Mouse (Mus musculus) embryonic facial prominence, embryonic 12.5 days (tissue): Measurements from ENCODE around the gene Dnaaf1. TPM values are rescaled to one million over a fixed set of nuclear protein-coding genes. Genes with fewer than 3 reads are reported as not detected.

Experiments
- ATAC-seq: fragments of 200-750 bp; cut with Nextera tagmentation; 2 replicates; pipeline ENCODE4 v1.8.0; 2017; ENCODE audit not compliant: insufficient number of reproducible peaks, insufficient read depth, low FRiP score, low TSS enrichment
- H3K27ac ChIP-seq: fragments of 300-500 bp; sonication (generic); 2 replicates; pipeline ENCODE4 v1.5.1; 2016; ENCODE audit warnings: mild to moderate bottlenecking
- H3K27me3 ChIP-seq: fragments of 300-500 bp; sonication (generic); 2 replicates; pipeline ENCODE4 v1.6.1; 2016; ENCODE audit warnings: mild to moderate bottlenecking, moderate library complexity
- H3K36me3 ChIP-seq: fragments of 300-500 bp; sonication (generic); 2 replicates; pipeline ENCODE4 v1.6.1; 2016; ENCODE audit warnings: mild to moderate bottlenecking
- H3K4me1 ChIP-seq: fragments of 300-500 bp; sonication (generic); 2 replicates; pipeline ENCODE4 v1.6.1; 2016
- H3K4me2 ChIP-seq: fragments of 300-500 bp; sonication (generic); replicated peaks from 2 replicates; pipeline ENCODE4 v1.6.1; 2016; ENCODE audit warnings: mild to moderate bottlenecking, moderate library complexity
- H3K4me3 ChIP-seq: fragments of 300-500 bp; sonication (generic); 2 replicates; pipeline ENCODE4 v1.5.1; 2016; ENCODE audit warnings: mild to moderate bottlenecking
- H3K9ac ChIP-seq: fragments of 300-500 bp; sonication (generic); 2 replicates; pipeline ENCODE4 v1.6.1; 2016; ENCODE audit warnings: mild to moderate bottlenecking, moderate library complexity
- H3K9me3 ChIP-seq: fragments of 300-500 bp; sonication (generic); 2 replicates; pipeline ENCODE4 v1.6.1; 2016; ENCODE audit warnings: mild to moderate bottlenecking, moderate library complexity
- WGBS: fragments of 180-500 bp; shearing (Covaris S2); methylation state at CpG from one replicate; pipeline ENCODE4 v1.1.7; 2016; 5-methylcytosine and 5-hydroxymethylcytosine counted together
- polyA plus RNA-seq: library from polyadenylated mRNA; unstranded; fragments of >200 nt; fragmentation: Nextera tagmentation; extraction: Ambion mirVana; gene quantifications from 2 replicates; pipeline ENCODE4 v1.2.1, GENCODE M21; 2016

Gene Dnaaf1
- polyA plus RNA-seq, 1 experiment from 2014 or later = 0.09 TPM

DNA sequence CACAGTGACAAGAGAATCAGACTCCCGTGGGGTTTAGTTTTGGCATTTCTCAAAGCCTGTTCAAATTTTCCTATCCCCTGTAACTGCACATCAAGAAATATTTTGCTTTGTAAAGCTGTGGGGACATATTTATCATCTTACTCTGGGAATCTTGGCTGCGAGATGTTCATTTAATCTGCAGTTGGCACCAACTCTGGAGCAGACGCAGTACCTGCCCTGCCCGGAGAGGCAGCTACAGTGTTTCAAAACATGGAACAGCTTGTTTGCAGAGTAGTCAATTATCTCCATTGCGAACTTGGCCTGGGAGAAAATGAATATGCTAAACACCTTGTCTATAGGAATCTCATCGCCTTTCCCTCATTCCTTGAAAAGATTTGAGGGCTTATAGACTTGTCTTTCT is 63.2 kb downstream of the Dnaaf1 start:
- Histone ChIP-seq H3K27me3 (peaks cover 14% of the 10 kb centered on the region), H3K4me1 (peaks cover 13% of the 10 kb centered on the region), H3K36me3 (no peaks in the 10 kb centered on the region), H3K4me3 (no peak overlapping the region), H3K9me3 (no peaks in the 10 kb centered on the region), H3K27ac (no peak overlapping the region), H3K4me2 (no peak overlapping the region), H3K9ac (no peak overlapping the region)
- 77% methylated on average over 6 of the region's 6 CpGs for WGBS
- no peak for ATAC-seq

DNA sequence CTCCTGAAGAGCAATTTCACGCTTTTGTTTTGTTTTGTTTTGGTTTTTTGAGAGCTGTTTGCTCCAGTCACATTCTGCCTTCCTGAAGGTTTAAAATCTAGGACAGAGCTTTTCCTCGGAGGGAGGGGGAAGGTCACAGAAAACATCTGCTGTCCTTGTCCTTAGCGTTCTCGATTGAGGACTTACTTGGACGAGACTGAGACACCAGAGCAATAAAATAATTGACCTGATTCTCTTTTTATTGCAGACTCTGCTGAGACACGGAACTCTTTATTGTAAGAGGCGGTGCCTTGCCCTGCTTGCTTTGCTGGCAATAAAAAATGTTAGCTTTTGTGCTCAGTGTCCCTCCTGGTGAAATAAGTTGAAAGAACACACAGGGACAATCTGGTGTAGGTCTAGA is 64.8 kb downstream of the Dnaaf1 start:
- Histone ChIP-seq H3K27me3 (no peaks in the 10 kb centered on the region; the same call in 1 of the 2 replicates), H3K4me2 (no peak overlapping the region), H3K36me3 (no peaks in the 10 kb centered on the region), H3K4me1 (peaks cover 10% of the 10 kb centered on the region), H3K4me3 (no peak overlapping the region), H3K9me3 (no peaks in the 10 kb centered on the region), H3K27ac (no peak overlapping the region), H3K9ac (no peak overlapping the region)
- 74% methylated on average over 7 of the region's 7 CpGs for WGBS
- no peak for ATAC-seq

DNA sequence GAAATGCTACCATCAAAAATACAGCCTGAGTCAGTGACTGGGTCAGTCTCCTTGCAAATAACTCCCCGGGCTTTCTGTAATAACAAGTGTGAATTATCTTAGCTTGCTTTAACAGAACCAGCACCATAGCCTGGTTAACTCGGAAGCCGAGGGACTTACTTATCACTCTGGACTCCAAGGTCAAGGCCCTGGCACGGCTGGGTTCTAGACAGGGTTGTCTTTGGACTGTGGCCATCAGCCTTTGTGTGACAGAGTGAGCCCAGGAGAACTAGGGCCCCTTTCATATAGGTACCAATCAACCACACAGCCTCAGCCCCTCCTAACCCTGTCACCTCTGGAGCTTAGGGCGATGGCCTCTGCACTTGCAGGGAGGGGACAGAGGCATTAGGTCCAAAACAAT is 66.0 kb downstream of the Dnaaf1 start:
- Histone ChIP-seq H3K27me3 (no peaks in the 10 kb centered on the region; the same call in 1 of the 2 replicates), H3K36me3 (no peaks in the 10 kb centered on the region), H3K4me2 (no peak overlapping the region), H3K4me1 (no peaks in the 10 kb centered on the region), H3K27ac (no peak overlapping the region), H3K9me3 (no peaks in the 10 kb centered on the region), H3K4me3 (no peak overlapping the region), H3K9ac (no peak overlapping the region)
- no peak for ATAC-seq
- WGBS = 84% methylated on average over 5 of the region's 5 CpGs

DNA sequence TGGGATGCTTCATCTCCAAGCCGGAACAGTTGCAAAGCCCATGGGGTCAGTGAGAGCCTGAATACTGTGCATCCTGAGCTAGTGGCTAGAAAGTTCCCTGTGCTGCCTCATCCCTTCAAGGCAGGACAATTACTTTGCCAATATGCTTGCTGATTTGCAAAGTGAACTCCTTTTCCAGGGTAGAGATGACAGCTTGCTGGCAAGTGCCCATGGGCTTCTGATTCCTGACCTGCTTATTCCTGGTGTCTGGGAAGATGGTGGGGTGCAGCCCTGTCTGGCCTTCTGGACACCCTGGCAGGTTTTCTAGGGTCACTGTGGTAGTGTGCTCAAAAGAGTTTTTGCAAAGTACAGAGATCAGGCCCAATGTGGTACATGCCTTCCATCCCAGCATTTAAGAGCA is 67.9 kb downstream of the Dnaaf1 start:
- no peak overlapping the region for H3K4me2 ChIP-seq
- no peaks in the 10 kb centered on the region; the same call in 1 of the 2 replicates for H3K27me3 ChIP-seq
- no peak for ATAC-seq
- H3K27ac ChIP-seq = no peak overlapping the region
- H3K4me3 ChIP-seq = no peak overlapping the region
- H3K4me1 ChIP-seq = no peaks in the 10 kb centered on the region
- no peak overlapping the region for H3K9ac ChIP-seq
- H3K9me3 ChIP-seq = no peaks in the 10 kb centered on the region
- H3K36me3 ChIP-seq = no peaks in the 10 kb centered on the region
- 100% methylated on average over 1 of the region's 1 CpGs for WGBS

DNA sequence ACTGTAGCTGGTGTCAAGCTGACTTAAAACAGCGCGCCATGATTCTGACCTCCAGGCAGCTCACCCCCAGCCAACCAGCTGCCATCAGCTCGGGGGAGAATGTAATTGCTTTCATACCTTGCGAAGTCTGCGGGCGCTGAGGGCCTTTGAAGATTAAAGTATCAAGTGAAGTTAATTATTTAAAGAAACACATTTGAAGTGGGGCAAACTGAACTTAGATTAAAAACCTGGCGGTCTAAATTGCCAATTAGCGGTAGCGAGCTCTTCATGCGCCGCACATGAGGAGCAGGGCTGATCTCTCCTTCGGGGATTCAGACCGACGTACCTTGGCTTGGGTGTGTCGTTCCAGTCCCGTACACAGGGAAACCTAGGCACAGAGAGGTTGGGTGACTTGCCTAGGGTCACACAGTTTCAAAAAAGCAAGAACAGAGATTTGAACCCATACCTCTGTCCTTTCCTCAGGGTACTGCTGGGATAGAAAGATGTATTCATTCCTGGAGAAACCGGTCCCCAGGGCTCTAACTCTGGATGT is 69.5 kb downstream of the Dnaaf1 start:
- Histone ChIP-seq H3K27me3 (no peaks in the 10 kb centered on the region), H3K9me3 (no peaks in the 10 kb centered on the region), H3K27ac (no peak overlapping the region), H3K4me3 (no peak overlapping the region), H3K36me3 (no peaks in the 10 kb centered on the region), H3K4me1 (no peaks in the 10 kb centered on the region), H3K9ac (no peak overlapping the region), H3K4me2 (no peak overlapping the region)
- ATAC-seq = no peak
- WGBS = 60% methylated on average over 17 of the region's 17 CpGs

DNA sequence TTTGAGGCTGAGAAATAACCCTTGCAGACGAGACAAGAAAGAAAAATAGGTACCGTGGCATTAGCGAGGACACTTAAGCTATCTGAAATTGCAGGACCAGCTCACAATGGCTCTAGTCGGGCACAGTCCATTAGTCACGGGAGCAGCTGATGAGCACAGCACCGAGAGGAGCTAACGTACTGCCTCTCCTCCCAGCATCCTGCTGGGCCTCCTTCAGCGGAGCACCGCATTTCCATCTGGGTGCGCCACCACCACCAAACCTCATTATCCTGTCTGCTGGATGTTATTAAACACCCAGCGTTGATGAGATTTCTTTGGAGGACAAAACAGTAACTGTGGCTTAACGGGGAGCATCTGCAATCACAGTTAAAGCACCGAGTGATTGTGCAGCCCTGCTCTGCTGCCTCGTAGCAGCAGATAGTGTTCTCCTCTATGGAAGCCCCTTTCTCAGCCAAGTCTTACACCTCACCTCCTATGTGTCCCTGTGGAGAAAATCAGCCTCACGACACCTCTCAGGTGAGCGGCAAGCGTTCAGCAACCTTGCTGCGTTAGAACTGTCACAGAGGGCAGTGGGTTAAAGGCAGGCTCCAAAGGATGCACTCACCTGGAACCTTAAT is 70.1 kb downstream of the Dnaaf1 start:
- Histone ChIP-seq H3K36me3 (no peaks in the 10 kb centered on the region), H3K27ac (no peak overlapping the region), H3K9ac (no peak overlapping the region), H3K27me3 (no peaks in the 10 kb centered on the region), H3K4me1 (no peaks in the 10 kb centered on the region), H3K4me2 (no peak overlapping the region), H3K9me3 (no peaks in the 10 kb centered on the region), H3K4me3 (no peak overlapping the region)
- WGBS = 61% methylated on average over 18 of the region's 18 CpGs
- no peak for ATAC-seq

DNA sequence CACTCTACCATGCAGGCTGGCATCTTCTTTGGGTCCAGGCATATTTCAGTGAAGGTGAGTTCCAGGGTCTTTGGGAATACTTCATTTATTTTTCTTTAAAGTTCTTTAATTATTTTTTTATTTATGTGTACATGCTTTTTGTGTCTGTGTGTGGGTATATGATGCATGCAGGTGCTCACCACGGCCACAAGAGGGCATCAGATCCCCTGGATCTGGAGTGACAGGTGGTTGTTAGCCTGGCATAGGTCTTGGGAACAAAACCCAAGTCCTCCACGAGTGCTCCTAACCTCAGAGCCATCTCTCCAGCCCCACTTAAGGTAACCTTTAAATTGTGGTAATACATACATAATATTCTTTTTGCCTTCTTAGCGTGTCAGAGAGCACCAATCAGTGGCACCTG is 71.2 kb downstream of the Dnaaf1 start:
- Histone ChIP-seq H3K27ac (no peak overlapping the region), H3K36me3 (no peaks in the 10 kb centered on the region), H3K27me3 (no peaks in the 10 kb centered on the region), H3K9ac (no peak overlapping the region), H3K4me2 (no peak overlapping the region), H3K4me3 (no peak overlapping the region), H3K4me1 (0 out of 2 replicates have a peak, but pooled peaks cover under 1% of the 10 kb centered on the region), H3K9me3 (no peaks in the 10 kb centered on the region)
- no peak for ATAC-seq
- 75% methylated on average over 3 of the region's 3 CpGs for WGBS

DNA sequence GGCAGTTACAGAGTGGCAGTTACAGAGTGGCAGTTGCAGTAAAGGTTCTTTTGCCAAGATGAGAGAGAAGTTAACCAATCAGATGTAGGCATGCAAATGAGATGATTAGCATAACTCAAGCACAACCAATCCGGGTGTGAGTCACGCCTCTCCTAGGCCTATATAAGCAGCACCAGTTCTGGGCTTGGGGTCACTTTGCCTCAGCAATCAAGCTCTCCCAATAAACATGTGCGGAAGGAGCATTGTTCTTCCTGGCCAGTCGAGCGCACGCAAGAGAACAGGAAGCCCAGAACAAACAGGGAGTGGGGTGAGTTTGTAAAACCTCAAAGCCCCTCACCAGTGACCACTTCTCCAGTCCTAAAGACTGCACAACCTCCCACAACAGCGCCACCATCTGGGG is 71.8 kb downstream of the Dnaaf1 start:
- H3K36me3 ChIP-seq = no peaks in the 10 kb centered on the region
- H3K27ac ChIP-seq = no peak overlapping the region
- no peak overlapping the region for H3K9ac ChIP-seq
- no peaks in the 10 kb centered on the region for H3K27me3 ChIP-seq
- no peak for ATAC-seq
- H3K9me3 ChIP-seq = no peaks in the 10 kb centered on the region
- no peak overlapping the region for H3K4me3 ChIP-seq
- no peak overlapping the region for H3K4me2 ChIP-seq
- H3K4me1 ChIP-seq = 0 out of 2 replicates have a peak, but pooled peaks cover 4% of the 10 kb centered on the region
- WGBS = 85% methylated on average over 7 of the region's 7 CpGs

Other genes with a start within 250 kb of the Dnaaf1 start
- gene Hsbp1, start 230.7 kb upstream of the Dnaaf1 start, polyA plus RNA-seq = 325 and 333 TPM in 2 replicates
- gene Mlycd, start 180.4 kb upstream of the Dnaaf1 start, polyA plus RNA-seq = 12.5 and 14.7 TPM in 2 replicates
- 0.43 and 0.56 TPM in 2 replicates for gene Osgin1, start 141.1 kb upstream of the Dnaaf1 start, polyA plus RNA-seq
- gene Necab2, start 128.5 kb upstream of the Dnaaf1 start, polyA plus RNA-seq = 10.7 and 12.5 TPM in 2 replicates
- gene Slc38a8, start 73.5 kb upstream of the Dnaaf1 start, polyA plus RNA-seq = 1.7 and 3.3 TPM in 2 replicates
- 147 TPM in 2 replicates for gene Mbtps1, start 16.5 kb upstream of the Dnaaf1 start, polyA plus RNA-seq
- gene Hsdl1, start 52 bp upstream of the Dnaaf1 start, polyA plus RNA-seq = 37.2 and 39.5 TPM in 2 replicates
- 15.2 and 15.5 TPM in 2 replicates for gene Taf1c, start 30.0 kb downstream of the Dnaaf1 start, polyA plus RNA-seq
- 0.10 and 0.23 TPM in 2 replicates for gene Adad2, start 37.5 kb downstream of the Dnaaf1 start, polyA plus RNA-seq
- 0.08 and 0.11 TPM in 2 replicates for gene Kcng4, start 60.4 kb downstream of the Dnaaf1 start, polyA plus RNA-seq
- 4.3 and 5.6 TPM in 2 replicates for gene Wfdc1, start 91.1 kb downstream of the Dnaaf1 start, polyA plus RNA-seq
- 1.1 and 1.9 TPM in 2 replicates for gene Atp2c2, start 124.8 kb downstream of the Dnaaf1 start, polyA plus RNA-seq
- 11.6 and 14.4 TPM in 2 replicates for gene Tldc1, start 203.2 kb downstream of the Dnaaf1 start, polyA plus RNA-seq